Mouse (Mus musculus) cerebellum, postnatal 10 days (tissue): ENCODE results near the gene D10Wsu102e.

Experiments
- DNase-seq, 2 experiments: peaks; one replicate each; pipeline ENCODE4 v3.0.0; 2021; ENCODE audit warnings: mixed read lengths in 2 of 2

Gene D10Wsu102e

DNA sequence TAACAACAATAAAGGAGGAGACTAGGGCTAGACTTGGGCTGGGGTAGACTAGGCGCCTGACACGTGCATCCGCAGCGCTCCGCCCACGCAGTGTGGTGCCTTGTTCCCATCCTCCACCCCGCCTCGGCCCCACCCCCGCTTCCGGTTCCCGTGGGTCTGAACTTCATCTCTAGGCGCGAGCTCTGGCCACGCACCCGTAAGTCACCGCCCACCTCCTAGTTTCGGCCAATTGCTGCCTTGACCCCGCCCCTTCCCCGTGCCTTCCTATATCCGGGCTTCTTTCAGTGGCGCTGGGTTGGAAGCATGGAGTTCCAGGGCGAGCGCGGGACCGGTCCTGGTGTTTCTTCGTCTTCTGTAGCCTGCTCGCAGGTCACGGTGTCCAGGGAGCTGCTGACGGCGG, at the start of gene D10Wsu102e:
TSS of gene D10Wsu102e (plus strand) at position 266 of the 400 bp plus-strand sequence.
- DNase-seq, result peak; percentile 99

DNA sequence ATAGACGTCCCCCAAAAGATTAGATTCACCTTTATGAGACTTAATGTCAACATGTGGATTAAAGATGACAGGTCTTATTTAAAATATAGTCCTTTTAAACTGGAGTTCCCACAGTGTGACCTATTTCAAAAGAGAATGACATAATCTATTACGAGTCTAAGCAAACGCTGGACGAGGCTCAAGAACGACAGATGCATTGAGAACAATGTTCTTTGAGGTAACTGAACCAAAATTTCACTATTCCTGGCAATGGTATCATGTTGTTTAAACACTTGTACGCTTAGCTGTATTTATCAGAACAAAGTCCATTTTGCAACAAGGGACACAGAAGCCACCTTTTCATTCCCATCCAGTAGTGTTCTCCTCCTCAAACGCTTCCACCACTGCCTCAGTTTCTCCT, 49.7 kb upstream of the D10Wsu102e start:
- no peak for DNase-seq

DNA sequence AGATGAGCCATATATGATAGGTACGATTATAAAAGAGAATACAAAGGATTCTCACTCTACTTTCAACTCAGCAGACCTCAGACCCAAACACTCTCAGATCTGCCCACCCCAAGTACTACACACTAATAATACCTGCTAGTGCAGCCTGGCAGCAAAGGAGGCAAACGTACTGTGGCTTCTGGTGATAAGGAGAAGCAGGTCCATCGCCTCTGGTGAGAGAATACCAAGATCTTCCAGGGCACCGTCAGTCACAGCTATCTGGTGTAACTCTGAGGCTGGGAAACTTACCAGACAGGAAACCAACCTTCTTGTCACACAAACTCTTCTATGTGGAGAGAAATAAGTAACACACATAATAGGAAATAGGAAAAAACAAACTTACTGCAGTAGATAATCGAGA, 47.0 kb upstream of the D10Wsu102e start:
- DNase-seq, result no peak

DNA sequence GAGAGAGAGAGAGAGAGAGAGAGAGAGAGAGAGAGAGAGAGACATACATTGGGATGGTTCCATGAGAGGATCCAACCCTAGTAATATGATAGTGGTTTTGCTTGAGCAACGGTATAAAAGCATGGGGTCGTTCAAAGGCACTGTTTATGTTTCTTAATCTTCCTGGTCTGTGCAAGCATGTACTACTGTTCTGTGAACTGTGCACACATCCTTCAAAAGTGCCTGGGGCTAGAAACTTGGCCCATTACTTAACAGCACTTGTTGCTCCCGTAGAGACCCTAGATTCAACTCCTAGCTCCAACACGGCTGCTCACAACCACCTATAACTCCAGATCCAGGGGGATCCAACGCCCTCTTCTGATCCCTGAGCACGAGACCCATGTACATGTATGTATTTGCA, 39.6 kb upstream of the D10Wsu102e start:
- DNase-seq, result no peak

DNA sequence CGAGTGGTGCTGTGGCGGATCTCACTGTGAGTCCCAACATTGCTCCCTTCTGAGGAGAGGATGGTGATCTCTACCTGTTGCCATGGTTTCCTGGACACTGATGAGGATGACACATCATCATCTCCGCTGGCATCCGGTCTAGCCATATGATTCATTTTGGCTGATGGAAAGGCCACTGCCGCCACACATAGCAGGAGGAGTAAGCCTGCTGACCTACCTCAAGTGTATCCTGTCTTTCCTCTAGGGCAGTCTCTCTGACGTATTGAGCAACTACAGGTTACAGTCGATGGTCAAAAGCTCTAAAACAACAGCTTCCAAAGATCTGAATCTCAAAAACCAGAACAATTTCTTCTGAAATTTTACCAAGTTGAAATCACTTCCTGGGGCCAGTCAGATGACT, 39.2 kb upstream of the D10Wsu102e start:
- peak; percentile 42 to 49 for DNase-seq

DNA sequence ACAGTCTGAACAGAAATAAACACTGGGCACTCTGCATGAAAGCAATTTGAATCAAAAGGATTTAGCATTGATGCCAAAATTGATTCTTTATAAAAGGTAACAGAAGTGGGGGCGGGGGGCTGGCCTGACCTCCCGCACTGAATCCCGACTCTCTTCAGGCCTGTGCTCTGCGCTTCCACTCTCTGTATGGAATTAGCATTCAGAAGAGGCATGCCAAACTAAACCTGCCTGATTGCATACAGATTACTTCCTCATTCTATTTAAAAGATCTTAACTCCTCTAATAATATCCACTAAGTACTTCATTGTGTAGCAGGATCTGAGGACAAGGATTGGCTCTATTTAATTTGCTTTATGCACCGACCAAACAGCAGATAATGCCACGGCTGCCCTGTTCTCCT, 38.5 kb upstream of the D10Wsu102e start:
- no peak for DNase-seq

DNA sequence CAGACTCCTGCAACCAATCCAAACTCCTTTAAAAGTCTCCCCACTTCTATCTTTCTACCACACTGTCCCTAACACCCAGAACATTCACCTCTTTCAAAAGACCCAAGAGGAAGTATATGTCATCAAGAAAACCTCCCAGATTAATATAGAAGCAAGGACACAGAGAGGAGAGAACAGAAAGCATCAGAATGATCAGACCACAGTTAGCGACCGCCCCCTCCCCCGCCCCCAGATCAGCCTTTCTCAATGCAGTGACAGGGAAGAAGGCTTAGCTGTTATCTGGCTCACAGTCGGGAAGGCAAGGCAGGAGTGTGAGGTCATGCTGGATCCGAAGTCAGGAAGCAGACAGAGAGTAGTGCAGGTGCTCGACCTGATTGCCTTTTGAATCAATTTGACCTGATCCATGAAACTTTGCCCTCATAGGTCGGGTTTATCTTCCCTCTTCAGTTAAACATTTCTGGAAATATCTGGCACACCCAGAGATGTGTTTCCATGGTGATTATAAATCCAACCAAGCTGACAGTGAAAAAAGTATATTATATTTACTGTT, 37.4 kb upstream of the D10Wsu102e start:
- DNase-seq, result no peak

DNA sequence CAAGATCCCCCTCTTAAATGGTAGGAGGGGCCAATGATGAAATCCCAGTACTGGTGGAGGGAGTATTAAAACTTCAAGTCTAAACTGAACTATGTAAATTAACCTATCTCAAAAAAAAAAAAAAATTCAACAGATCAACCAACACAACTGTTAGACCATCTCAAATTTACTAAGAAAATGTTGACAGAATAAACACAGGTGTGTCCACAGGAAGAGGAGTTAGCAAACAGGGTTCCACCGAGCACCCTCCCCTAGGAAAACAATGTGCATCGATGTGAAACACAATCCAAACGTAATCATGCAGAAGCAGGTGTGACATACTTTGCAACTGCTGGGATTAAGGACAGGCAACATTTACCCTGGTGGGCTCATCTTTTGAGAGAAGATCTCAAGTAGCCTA, 35.1 kb upstream of the D10Wsu102e start:
- no peak for DNase-seq

DNA sequence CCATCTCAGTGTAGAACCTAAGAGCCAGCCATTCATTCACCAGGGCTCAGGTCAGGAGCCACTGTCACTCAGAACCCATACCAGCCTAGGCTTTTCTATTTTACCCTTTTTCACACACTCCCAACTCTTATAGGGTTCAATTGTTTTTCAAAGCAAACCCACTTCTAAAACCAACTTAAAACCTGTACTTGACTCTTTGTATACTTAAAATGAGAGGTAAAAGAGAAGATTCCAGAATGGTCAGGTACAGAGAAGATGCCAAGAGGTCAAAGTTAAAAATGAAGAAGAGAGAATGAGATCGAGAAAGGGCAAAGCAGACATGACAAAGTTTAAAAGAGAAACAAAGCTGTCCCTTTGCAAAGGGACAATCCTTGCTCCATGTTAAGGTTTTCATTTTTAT, 34.1 kb upstream of the D10Wsu102e start:
- no peak for DNase-seq

DNA sequence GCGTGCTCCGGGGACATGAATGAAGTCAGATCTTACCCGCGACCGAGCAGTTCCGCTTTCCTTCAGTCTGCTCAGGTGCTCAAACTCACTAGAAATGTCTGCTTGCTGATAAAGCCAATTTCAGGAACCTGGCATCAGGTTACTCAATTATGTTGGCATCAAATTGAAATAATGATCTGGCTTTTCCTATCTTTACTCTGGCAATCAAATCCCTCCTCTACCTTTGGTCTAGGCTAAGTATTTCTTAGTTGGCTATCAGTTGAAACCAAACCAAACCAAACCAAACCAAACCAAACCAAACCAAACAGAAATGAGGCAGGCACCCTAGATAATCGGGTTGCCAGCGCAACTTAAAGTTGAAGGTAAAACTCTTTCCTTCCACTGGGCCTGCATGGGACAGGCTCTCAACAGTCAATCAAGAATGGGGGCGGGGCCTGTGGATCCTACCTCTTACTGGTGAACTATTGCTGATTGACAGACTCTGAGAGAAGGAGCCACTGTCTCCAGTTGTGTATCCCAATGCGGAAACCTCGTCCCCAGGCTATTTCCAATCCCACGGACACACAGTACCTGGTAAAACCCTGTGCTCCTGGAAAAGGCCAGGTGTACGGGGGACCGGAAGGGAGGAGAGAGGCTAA, 33.3 kb upstream of the D10Wsu102e start:
- no peak for DNase-seq

DNA sequence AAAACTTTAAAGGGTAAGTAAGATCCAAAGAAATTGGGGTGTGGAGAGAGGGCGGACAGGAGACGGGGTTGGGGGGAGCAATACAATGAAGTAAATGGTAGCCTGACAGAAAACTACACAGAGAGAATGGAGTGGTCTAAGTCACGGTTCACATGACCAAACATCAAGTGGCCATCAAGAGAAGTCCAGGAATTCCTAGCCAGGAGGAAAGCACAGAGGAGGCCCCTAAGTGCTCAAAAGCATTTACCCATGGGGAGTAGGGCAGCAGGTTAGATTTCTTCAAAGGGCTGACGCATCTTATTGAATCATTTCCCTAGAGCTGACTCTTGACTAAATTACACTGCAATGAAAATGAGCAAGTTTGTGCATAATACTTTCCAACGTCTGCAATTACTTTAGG, 31.2 kb upstream of the D10Wsu102e start:
- no peak for DNase-seq

DNA sequence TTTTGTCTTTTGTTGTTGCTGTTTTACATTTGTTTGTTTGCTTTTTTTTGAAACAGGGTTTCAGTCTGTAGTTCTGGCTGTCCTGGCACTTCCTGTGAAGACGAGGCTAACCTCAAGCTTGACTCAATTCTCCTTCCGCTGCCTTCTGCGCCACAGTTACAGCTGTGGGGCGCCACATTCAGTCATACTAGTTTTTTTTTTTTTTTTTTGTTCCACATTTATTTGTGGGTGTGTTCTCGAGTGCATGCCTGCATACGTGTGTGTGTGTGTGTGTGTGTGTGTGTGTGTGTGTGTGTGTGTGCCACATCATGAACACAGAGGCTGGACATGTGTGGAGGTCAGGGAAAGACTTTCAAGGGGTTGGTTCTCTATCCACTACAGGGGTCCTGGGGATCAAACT, 29.7 kb upstream of the D10Wsu102e start:
- DNase-seq, result no peak

DNA sequence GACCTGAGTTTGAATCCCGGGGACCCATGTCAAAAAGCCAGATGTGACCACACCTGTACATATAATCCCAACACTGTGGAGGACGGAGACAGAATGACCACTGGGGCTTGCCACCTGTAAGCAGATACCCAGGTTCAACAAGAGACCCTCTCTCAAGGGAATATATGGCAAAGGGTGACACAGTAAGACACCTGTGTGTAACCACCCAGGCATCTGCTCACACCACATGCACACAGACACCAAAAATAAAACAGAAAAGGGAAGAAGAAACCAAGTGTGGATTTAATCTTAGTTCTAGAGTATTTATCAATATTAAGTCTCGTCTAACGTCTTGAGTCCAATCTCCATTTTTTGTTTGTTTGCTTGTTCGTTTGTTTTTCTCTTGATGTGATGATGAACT, 28.2 kb upstream of the D10Wsu102e start:
- no peak for DNase-seq

DNA sequence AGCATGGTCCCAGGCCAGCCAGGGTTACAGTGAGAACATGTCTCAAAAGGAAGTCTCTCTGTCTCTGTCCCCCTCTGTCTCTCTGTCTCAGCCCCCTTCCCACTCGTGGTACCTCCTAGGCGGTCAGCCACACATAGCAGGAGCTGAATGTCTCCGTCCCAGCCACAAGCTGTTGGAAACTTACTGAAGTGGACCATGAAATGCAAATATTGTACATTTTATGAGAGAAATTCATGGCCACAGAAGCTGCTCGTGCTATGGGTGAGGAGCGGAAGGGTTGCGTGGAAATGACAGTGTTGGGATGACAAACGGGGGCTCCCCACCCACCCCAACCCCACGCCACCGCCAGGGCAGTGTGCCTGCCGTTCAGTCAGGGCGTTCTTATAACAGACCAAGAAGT, 27.4 kb upstream of the D10Wsu102e start:
- no peak for DNase-seq

DNA sequence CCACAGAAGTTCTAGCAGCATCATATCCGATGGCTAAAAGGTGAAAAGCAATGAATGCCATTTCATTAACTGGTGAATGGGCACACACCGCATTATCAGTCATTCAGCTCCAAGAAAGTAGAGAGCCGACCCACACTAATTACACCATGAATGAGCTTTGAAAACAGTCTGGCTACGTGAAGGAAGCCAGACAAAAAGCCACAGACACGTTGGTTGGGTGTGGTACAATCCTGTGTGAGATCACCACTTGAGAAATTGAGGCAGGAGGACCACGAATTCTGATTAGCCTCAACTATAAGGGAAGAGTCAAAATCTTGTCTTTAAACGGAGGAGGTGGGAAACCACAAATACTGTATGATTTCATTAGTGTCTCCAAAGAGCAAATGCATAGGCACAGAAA, 23.7 kb upstream of the D10Wsu102e start:
- peak in 1 of 2 experiments; percentile 6 for DNase-seq

DNA sequence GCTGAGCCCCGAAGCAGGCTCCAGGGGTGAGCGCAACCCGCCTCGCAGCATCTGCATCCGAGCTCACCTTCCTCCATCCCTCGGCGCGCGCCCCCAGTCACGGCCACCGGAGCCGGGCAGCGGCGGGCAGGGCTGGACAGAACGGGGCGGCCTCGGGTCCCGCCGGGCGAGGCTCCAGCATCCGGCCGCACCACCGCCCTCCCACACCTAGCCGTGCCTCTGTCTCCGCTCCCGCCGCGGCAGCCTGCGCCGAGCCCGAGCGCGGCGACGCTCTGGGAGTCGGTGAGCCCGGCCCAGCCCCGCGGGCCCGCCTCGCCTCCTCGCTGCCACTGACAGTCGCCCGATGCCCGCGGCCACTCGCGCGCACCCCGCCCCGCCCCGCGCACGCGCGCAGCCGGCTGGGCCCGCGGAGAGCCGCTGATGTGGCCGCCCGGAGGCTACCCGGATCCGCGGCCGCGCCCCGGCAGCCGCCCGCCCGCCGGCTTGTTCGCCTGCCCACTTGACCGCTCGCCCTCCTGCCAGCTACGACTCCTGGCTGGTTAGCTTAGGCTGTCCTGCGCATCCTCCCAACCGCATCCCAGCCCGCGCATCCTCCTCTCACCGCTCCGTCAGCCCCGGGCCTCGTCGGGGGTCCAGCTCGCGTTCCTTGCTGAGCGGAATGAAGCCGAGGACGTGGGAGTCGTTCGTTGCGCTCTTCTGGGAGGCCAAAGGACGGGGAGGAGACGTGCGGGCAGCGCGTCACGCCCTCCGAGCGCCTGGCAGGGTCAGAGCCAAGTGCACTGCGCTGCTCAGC, 22.7 kb upstream of the D10Wsu102e start, which contains the start of gene Slc41a2:
TSS of gene Slc41a2 (minus strand) at position 724 of the 793 bp plus-strand sequence.
- DNase-seq, result peak; percentile 86 to 89

DNA sequence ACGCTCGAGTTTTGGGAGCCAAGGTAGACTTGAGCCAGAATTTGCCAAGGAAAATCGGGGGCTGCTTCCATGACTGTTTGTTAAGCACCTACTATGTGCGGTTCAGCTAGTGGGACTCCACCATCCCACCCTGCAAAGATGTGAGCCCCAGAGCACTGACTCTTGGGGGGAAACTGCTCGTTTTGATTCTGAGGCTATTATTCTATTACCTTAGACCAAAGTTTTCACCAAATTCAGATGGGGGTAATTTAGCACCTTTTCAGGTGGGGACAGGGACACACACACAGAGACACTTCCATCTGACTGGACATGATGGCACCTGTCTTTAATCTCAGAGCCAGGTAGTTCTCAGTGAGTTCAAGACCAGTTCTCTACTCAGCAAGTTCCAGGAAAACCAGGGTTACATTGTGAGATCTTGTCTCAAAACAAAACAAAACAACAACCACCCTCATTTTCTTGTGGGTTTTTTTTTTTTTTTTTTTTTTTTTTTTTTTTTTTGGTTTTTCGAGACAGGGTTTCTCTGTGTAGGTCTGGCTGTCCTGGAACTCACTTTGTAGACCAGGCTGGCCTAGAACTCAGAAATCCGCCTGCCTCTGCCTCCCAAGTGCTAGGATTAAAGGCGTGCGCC, 21.9 kb upstream of the D10Wsu102e start:
- DNase-seq, result no peak

DNA sequence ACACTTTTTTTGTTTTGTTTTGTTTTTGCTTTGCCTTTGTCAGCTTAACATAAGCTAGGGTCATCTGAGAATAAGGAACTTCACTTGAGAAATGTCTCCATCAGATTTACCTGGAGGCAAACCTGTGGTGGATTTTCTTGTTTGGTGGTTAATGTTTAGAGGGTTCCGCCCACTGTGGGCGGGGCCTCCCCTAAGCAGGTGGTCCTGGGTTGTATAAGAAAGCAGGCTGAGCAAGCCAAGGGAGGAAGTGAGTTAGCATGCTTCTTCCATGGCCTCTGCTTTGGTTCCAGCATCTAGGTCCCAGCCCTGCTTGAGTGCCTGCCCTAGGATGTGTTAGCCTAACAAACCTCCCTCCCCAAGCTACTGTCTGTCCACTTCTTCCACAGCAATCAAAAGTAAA, 18.8 kb upstream of the D10Wsu102e start:
- no peak for DNase-seq

DNA sequence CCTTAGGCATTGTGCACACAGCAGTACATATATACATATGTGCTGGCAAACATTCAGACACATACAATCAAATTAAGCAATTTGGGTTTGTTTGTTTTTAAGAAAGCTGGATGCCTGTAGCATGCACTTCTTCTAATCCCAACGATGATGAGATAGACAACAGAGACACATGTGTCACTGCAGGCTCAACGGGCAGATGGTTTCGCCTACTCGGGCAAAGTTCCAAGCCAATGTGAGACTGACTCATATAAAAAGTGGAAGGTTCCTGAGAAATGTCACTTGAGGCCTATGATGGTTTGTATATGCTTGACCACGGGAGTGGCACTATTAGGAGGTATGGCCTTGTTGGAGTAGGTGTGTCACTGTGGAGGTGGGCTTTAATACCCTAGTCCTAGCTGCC, 16.9 kb upstream of the D10Wsu102e start:
- DNase-seq, result peak; percentile 39 to 45

DNA sequence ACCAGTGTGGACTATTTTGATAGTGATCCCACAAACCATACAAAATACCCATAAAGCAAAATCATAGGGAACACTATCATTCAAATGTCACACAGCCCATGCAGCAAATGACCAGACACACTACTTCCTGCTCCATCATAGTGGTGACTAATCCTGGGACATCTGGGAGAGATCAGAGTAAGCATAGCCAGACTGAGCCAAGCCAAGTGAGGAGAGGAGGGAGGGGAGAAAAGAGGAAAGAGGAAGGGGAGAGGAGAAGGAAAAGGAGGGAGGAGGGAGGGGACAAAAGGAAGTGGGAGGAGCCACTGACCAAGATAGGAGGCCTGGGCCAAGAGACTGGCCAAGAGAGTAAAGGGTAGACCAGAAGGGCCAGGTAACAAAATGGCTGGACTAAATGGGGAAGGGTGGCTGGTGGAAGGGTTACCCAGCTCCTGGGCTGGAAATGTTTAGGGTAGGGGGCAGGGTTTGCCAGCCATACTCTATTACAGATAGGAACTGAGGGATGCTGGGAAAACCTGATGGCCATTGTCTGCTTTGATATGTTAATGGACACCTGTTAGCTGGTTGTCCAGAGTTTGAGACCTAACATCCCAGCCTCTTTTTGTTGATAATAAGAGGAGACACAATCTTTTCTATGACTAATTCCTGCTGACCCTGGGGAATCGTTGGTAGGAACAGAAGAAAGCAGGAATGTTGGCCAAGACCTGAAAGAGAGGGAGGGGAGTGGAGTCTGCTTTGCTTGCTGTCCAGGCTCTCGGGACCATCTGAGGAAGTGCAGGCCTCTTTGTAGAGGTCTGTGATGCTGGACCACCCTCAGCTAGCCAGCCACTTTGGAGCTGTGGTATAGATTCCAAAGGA, 16.0 kb upstream of the D10Wsu102e start:
- no peak for DNase-seq

DNA sequence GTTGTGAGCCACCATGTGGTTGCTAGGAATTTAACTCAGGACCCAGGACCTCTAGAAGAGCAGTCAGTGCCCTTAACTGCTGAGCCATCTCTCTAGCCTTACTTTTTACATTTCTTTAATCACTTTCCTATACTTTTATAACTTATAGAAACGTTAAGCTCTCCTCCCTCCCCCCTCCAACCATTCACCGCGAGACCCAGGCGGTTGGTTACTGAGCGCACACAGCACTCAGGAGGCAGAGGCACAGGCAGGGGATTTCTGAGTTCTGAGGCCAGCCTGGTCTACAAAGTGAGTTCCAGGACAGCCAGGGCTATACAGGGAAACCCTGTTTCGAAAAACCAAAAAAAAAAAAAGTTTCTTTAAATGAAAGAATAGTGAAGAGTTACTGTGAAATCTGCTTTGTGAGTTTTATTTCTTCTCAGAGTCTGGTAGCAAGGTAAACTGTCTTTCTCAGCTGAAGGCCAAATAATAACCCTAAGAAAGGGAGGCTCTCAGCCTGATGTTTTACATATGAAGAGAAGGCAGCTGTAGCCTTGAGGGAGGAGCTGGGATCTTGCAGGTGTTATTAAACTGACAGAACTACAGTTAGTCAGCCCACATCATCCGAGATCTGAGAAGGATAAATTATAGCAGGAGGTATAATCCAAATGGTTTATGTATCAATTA, 14.2 kb upstream of the D10Wsu102e start:
- no peak for DNase-seq

DNA sequence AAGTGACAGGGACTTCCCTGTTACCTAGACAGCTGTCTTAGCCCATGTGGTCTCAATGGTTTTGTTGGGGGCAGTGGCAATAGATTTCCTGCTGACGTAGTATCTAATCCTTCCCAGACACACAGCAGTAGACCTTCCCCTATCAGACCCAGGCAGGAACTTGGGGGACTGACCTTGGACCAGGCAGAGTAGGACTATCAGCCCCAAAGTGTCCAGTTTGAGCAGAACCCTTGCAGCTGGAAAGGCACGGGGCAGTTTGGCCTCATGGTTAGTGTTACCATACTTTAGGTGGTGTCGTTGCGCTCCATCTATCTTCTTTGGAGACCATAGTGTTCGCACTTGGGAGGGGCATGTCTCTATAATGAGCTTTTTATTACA, 13.7 kb upstream of the D10Wsu102e start:
- no peak for DNase-seq
